Mouse (Mus musculus): ENCODE results near the gene Cgas. TPM values are rescaled to one million over a fixed set of nuclear protein-coding genes. Genes with fewer than 3 reads are reported as not detected.

Cgas gene
- total RNA-seq, 1 experiment, result 1.7 TPM

DNA sequence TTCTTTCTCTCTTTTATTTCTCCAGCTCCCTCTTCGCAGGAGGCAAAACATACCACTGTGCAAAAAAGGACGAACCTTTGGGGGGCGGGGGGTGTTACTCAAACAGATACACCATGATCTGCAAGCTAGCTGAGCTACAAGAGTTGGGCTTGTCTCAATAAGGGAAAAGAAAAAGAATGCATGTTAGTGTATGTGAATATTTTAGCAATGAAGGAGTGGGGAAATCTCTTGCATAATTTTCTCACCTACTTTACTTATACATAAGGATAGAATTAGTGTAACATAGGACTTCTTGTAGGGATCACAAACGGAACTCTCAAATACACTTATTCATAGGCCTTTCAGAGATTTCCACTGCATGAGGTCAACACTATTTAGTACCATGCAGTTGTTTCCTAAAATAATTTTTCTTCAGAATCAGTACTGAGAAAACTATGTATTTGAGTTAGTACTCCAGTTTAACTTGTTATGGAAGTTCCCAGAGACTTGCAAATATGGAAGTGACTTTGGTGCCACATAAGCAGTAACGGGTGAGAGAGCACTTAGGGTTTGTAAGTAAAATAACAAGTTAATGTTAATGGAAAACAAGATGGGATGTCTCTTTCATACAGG lies 31.8 kb upstream of the Cgas start:
- H3K9me3 ChIP-seq (ENCODE audit: control insufficient read depth, insufficient read depth, low read depth, low read length), result no peaks in the 10 kb centered on the region
- H3K27ac ChIP-seq (ENCODE audit: insufficient read depth, low read depth, low read length, poor library complexity, severe bottlenecking), result no peak overlapping the region
- no peak overlapping the region for H3K9ac ChIP-seq (ENCODE audit: insufficient read depth, low read depth, low read length, poor library complexity, severe bottlenecking)
- H3K4me3 ChIP-seq (ENCODE audit: insufficient read depth in 1 of 2, low read depth in 1 of 2, low read length in 2 of 2, poor library complexity in 1 of 2, severe bottlenecking in 1 of 2), result no peak overlapping the region
- H3K36me3 ChIP-seq (ENCODE audit: control insufficient read depth, insufficient read depth, low read length, poor library complexity, severe bottlenecking), result peaks cover 29% of the 10 kb centered on the region
- no peak for DNase-seq (ENCODE audit: low read depth, low spot score)
- in situ Hi-C loops (cut with MboI; ENCODE audit: low sequenced_read_pairs in 2 of 2, unreplicated experiment in 2 of 2), result no loop called here
- TF ChIP-seq CHD2 (IDR thresholded peaks at IDR 0.05; ENCODE audit: low read depth, low read length) (no peak), ZC3H11A (IDR thresholded peaks at IDR 0.05; ENCODE audit: borderline replicate concordance, low read depth, low read length) (no peak), MAFK (IDR thresholded peaks at IDR 0.05; ENCODE audit: insufficient read depth, low read depth, low read length) (no peak), HCFC1 (IDR thresholded peaks at IDR 0.05; ENCODE audit: borderline replicate concordance, insufficient read depth, low read length) (no peak), ZNF384 (IDR thresholded peaks at IDR 0.05; ENCODE audit: low read depth, low read length) (no peak)
- no peaks in the 10 kb centered on the region for H3K4me1 ChIP-seq (ENCODE audit: control insufficient read depth in 2 of 2, insufficient read depth in 2 of 2, low read length in 2 of 2, poor library complexity in 1 of 2)

DNA sequence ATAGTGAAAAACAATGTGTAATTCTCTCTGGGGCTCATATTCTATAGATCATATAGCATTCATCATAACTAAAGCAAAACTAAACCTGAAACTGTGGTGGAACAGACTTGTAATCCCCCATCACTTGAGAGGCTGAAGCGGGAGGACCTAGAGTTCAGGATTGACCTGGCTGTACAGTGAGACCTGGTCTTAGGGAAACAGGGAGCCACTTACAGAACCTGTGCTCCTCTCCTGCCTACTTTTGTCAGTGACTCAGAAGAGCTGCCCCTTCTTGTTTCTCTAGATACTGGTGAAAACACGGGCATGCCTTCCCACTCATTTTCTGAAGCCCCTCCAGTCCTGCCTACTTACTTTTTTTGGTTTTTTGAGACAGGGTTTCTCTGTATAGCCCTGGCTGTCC lies 31.2 kb upstream of the Cgas start:
- TF ChIP-seq ZC3H11A (IDR thresholded peaks at IDR 0.05; ENCODE audit: borderline replicate concordance, low read depth, low read length) (no peak), MAFK (IDR thresholded peaks at IDR 0.05; ENCODE audit: insufficient read depth, low read depth, low read length) (no peak), HCFC1 (IDR thresholded peaks at IDR 0.05; ENCODE audit: borderline replicate concordance, insufficient read depth, low read length) (no peak), ZNF384 (IDR thresholded peaks at IDR 0.05; ENCODE audit: low read depth, low read length) (no peak), CHD2 (IDR thresholded peaks at IDR 0.05; ENCODE audit: low read depth, low read length) (no peak)
- no peak for DNase-seq (ENCODE audit: low read depth, low spot score)
- in situ Hi-C loops (cut with MboI; ENCODE audit: low sequenced_read_pairs in 2 of 2, unreplicated experiment in 2 of 2), result no loop called here
- no peak overlapping the region for H3K27ac ChIP-seq (ENCODE audit: insufficient read depth, low read depth, low read length, poor library complexity, severe bottlenecking)
- H3K4me1 ChIP-seq (ENCODE audit: control insufficient read depth in 2 of 2, insufficient read depth in 2 of 2, low read length in 2 of 2, poor library complexity in 1 of 2), result no peaks in the 10 kb centered on the region
- no peak overlapping the region for H3K9ac ChIP-seq (ENCODE audit: insufficient read depth, low read depth, low read length, poor library complexity, severe bottlenecking)
- no peak overlapping the region for H3K4me3 ChIP-seq (ENCODE audit: insufficient read depth in 1 of 2, low read depth in 1 of 2, low read length in 2 of 2, poor library complexity in 1 of 2, severe bottlenecking in 1 of 2)
- H3K36me3 ChIP-seq (ENCODE audit: control insufficient read depth, insufficient read depth, low read length, poor library complexity, severe bottlenecking), result peaks cover 24% of the 10 kb centered on the region
- no peaks in the 10 kb centered on the region for H3K9me3 ChIP-seq (ENCODE audit: control insufficient read depth, insufficient read depth, low read depth, low read length)

DNA sequence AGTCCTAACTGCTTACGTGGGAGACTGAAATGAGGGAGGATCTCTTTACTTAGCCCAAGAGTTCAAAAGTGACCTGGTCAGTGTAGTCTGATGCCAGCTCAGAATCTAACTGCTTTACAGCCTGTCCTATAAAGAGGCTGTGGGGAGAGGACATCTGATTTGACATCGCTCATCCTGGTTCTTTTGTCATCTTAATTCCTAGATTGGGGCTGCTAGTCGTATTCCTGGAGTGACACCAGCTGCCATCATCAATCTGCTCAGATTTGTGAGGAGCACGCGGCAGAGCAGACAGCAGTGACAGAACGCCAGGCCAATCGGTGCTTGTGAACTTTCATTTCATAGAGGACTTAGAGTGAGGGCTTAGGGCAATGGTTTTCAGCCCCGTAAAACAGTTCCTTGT lies 30.6 kb upstream of the Cgas start:
- no peak for TF ChIP-seq HCFC1 (IDR thresholded peaks at IDR 0.05; ENCODE audit: borderline replicate concordance, insufficient read depth, low read length)
- TF ChIP-seq ZNF384 (IDR thresholded peaks at IDR 0.05; ENCODE audit: low read depth, low read length), result no peak
- TF ChIP-seq CHD2 (IDR thresholded peaks at IDR 0.05; ENCODE audit: low read depth, low read length), result no peak
- no peak for TF ChIP-seq MAFK (IDR thresholded peaks at IDR 0.05; ENCODE audit: insufficient read depth, low read depth, low read length)
- TF ChIP-seq ZC3H11A (IDR thresholded peaks at IDR 0.05; ENCODE audit: borderline replicate concordance, low read depth, low read length), result no peak
- no peak overlapping the region for H3K9ac ChIP-seq (ENCODE audit: insufficient read depth, low read depth, low read length, poor library complexity, severe bottlenecking)
- in situ Hi-C loops (cut with MboI; ENCODE audit: low sequenced_read_pairs in 2 of 2, unreplicated experiment in 2 of 2), result no loop called here
- H3K4me3 ChIP-seq (ENCODE audit: insufficient read depth in 1 of 2, low read depth in 1 of 2, low read length in 2 of 2, poor library complexity in 1 of 2, severe bottlenecking in 1 of 2), result no peak overlapping the region
- DNase-seq (ENCODE audit: low read depth, low spot score), result no peak
- H3K27ac ChIP-seq (ENCODE audit: insufficient read depth, low read depth, low read length, poor library complexity, severe bottlenecking), result no peak overlapping the region
- no peaks in the 10 kb centered on the region for H3K4me1 ChIP-seq (ENCODE audit: control insufficient read depth in 2 of 2, insufficient read depth in 2 of 2, low read length in 2 of 2, poor library complexity in 1 of 2)
- H3K36me3 ChIP-seq (ENCODE audit: control insufficient read depth, insufficient read depth, low read length, poor library complexity, severe bottlenecking), result peaks cover 17% of the 10 kb centered on the region
- no peaks in the 10 kb centered on the region for H3K9me3 ChIP-seq (ENCODE audit: control insufficient read depth, insufficient read depth, low read depth, low read length)

DNA sequence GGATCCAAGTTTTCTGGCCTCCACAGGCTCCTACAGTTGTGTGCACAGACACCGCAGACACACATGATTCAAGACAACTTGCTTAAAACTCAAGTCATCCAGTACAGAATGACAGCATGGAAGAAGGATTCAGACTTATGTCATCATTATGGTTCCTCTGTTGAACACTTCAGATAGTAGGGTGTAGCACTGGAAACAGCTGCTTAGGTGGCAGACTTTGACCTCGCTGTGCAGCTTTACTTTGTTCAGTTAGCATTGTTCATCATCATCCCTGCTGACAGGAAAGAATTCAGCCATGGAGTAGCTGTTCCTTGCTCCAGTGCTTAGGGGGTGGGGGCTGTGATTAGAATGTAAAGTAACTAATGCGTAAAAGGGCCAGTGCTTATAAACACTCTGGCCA lies 22.7 kb upstream of the Cgas start:
- Histone ChIP-seq H3K27ac (ENCODE audit: insufficient read depth, low read depth, low read length, poor library complexity, severe bottlenecking) (no peak overlapping the region), H3K36me3 (ENCODE audit: control insufficient read depth, insufficient read depth, low read length, poor library complexity, severe bottlenecking) (peaks cover 27% of the 10 kb centered on the region), H3K4me3 (ENCODE audit: insufficient read depth in 1 of 2, low read depth in 1 of 2, low read length in 2 of 2, poor library complexity in 1 of 2, severe bottlenecking in 1 of 2) (no peak overlapping the region), H3K9ac (ENCODE audit: insufficient read depth, low read depth, low read length, poor library complexity, severe bottlenecking) (no peak overlapping the region), H3K4me1 (ENCODE audit: control insufficient read depth in 2 of 2, insufficient read depth in 2 of 2, low read length in 2 of 2, poor library complexity in 1 of 2) (peaks cover 0 to 3% of the 10 kb centered on the region in 2 experiments; a peak in 1 of 4 replicates), H3K9me3 (ENCODE audit: control insufficient read depth, insufficient read depth, low read depth, low read length) (no peaks in the 10 kb centered on the region)
- no peak for DNase-seq (ENCODE audit: low read depth, low spot score)
- in situ Hi-C loops (cut with MboI; ENCODE audit: low sequenced_read_pairs in 2 of 2, unreplicated experiment in 2 of 2), result no loop called here
- no peak for TF ChIP-seq ZC3H11A (IDR thresholded peaks at IDR 0.05; ENCODE audit: borderline replicate concordance, low read depth, low read length)
- TF ChIP-seq MAFK (IDR thresholded peaks at IDR 0.05; ENCODE audit: insufficient read depth, low read depth, low read length), result no peak
- no peak for TF ChIP-seq CHD2 (IDR thresholded peaks at IDR 0.05; ENCODE audit: low read depth, low read length)

DNA sequence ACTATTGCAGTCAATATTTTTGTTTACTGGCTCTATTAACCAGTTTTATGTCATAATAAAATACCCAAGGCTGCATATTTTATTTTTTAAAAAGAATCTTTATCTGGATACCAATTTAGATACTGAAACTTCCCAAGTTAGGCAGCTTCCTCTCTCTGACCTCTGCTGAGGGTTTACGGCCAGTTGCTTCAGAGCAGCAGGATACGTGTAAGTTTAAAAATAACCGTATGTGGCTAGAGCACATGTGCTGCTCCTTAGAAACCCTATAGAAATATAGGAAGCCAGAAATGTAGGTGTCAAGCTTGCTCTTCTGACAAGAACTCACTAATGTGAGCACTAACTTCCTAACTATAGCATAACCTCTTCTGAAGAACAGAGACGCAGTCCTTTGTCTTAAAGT lies 20.3 kb upstream of the Cgas start:
- Histone ChIP-seq H3K9me3 (ENCODE audit: control insufficient read depth, insufficient read depth, low read depth, low read length) (no peaks in the 10 kb centered on the region), H3K27ac (ENCODE audit: insufficient read depth, low read depth, low read length, poor library complexity, severe bottlenecking) (no peak overlapping the region), H3K4me1 (ENCODE audit: control insufficient read depth in 2 of 2, insufficient read depth in 2 of 2, low read length in 2 of 2, poor library complexity in 1 of 2) (peaks cover 0 to 3% of the 10 kb centered on the region in 2 experiments; a peak in 1 of 4 replicates), H3K36me3 (ENCODE audit: control insufficient read depth, insufficient read depth, low read length, poor library complexity, severe bottlenecking) (peaks cover 29% of the 10 kb centered on the region), H3K9ac (ENCODE audit: insufficient read depth, low read depth, low read length, poor library complexity, severe bottlenecking) (no peak overlapping the region), H3K4me3 (ENCODE audit: insufficient read depth in 1 of 2, low read depth in 1 of 2, low read length in 2 of 2, poor library complexity in 1 of 2, severe bottlenecking in 1 of 2) (no peak overlapping the region)
- in situ Hi-C loops (cut with MboI; ENCODE audit: low sequenced_read_pairs in 2 of 2, unreplicated experiment in 2 of 2), result no loop called here
- no peak for DNase-seq (ENCODE audit: low read depth, low spot score)
- TF ChIP-seq ZC3H11A (IDR thresholded peaks at IDR 0.05; ENCODE audit: borderline replicate concordance, low read depth, low read length) (no peak), CHD2 (IDR thresholded peaks at IDR 0.05; ENCODE audit: low read depth, low read length) (no peak), HCFC1 (IDR thresholded peaks at IDR 0.05; ENCODE audit: borderline replicate concordance, insufficient read depth, low read length) (no peak), MAFK (IDR thresholded peaks at IDR 0.05; ENCODE audit: insufficient read depth, low read depth, low read length) (no peak), ZNF384 (IDR thresholded peaks at IDR 0.05; ENCODE audit: low read depth, low read length) (no peak)

All from ES-E14 (cell line).